Mouse (Mus musculus) C2C12 (cell line): Measurements from ENCODE around the gene Ank3.

Experiments
- CEBPB ChIP-seq: IDR thresholded peaks from one replicate; pipeline ENCODE4 v1.6.1; 2011; ENCODE audit warnings: low read depth, mild to moderate bottlenecking, control low read depth, moderate library complexity
- CTCF ChIP-seq: IDR thresholded peaks from one replicate; pipeline ENCODE4 v1.5.1; 2011; ENCODE audit not compliant: control insufficient read depth, insufficient read depth, insufficient read length
- FOSL1 ChIP-seq: IDR thresholded peaks from one replicate; pipeline ENCODE4 v1.8.0; 2011; ENCODE audit warnings: mild to moderate bottlenecking, low read length; ENCODE audit not compliant: poor library complexity, insufficient read depth, severe bottlenecking
- MAX ChIP-seq: IDR thresholded peaks from one replicate; pipeline ENCODE4 v1.6.1; 2011; ENCODE audit warnings: mild to moderate bottlenecking, control low read depth
- MYOD1 ChIP-seq: IDR thresholded peaks from one replicate; pipeline ENCODE4 v1.6.1; 2011; ENCODE audit warnings: low read depth; ENCODE audit not compliant: control insufficient read depth, insufficient read length
- MYOG ChIP-seq: IDR thresholded peaks from one replicate; pipeline ENCODE4 v1.6.1; 2011; ENCODE audit not compliant: control insufficient read depth, insufficient read length; ENCODE audit errors: extremely low read depth

DNA sequence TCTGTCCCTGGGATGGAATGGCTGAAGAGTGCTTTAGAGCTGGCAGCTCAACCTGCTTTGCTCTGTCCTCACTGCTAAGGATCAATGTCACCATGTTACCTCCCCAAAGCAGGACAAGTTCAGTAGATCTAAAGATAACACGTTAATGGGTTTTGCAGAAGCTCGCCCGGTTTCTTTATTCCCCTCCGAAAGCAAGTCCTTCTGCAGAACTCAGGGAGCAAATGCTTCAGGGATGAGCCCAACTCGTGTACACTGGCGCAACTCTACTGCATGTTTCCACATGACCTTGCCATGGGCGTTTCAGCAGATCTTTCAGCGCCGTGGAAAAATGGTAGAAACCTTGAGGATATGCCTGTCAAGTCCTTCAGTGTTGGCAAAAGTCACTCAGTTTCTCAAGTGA lies 247.4 kb downstream of the Ank3 start:
- TF ChIP-seq MYOG (no peak), CTCF (no peak), CEBPB (no peak), MYOD1 (no peak), MAX (no peak), FOSL1 (no peak)
